Mouse (Mus musculus) layer of hippocampus, postnatal 25 days (tissue): ENCODE measurements around the gene Vmn1r123. TPM values are rescaled to one million over a fixed set of nuclear protein-coding genes. Genes with fewer than 3 reads are reported as not detected.
"Not testable (repeated sequence)": the region's sequence is repeated elsewhere in the genome, so short reads cannot be mapped to it uniquely, and the experiment has no call there.

Source experiments
- DNase-seq, 2 experiments: peaks; one replicate each; pipeline ENCODE4 v3.0.0; 2022; ENCODE audit warnings: mixed read lengths in 2 of 2, low spot score in 1 of 2; ENCODE audit errors: extremely low spot score in 1 of 2
- total RNA-seq, 2 experiments: library from RNA; stranded (reverse); gene quantifications; 2 replicates each; pipeline ENCODE4 v1.2.3; 2021

Gene Vmn1r123
- total RNA-seq, result not detected

DNA sequence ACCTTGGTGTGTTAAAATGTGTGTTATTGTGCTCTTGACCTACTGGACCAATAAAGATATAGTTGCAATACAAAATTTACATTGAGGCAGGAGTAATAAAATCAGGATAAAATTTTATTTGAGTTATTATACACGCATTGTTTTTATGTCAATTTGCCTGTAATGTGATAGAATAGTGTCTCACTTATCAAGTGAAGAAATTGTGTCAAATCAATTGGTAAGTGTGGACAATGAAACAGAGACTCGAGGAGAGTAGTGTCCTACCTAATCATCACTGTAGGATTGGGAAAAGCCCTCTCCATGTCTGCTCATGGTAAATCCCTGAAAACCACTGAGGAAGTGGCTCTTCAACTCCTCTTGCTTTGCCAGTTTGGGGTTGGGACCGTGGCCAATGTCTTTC, at the start of gene Vmn1r123:
Vmn1r123 (plus strand) TSS at position 301 of the 400 bp plus-strand sequence.
- DNase-seq, result not testable (repeated sequence)

- DNase-seq, result not testable (repeated sequence)
Measured at GRCm38 (mm10) chr7:21134028-21134427, 28.0 kb upstream of the Vmn1r123 start, which contains the start of gene Vmn1r122. Gene Vmn1r122, minus strand, starts transcription at chr7:21134128.

DNA sequence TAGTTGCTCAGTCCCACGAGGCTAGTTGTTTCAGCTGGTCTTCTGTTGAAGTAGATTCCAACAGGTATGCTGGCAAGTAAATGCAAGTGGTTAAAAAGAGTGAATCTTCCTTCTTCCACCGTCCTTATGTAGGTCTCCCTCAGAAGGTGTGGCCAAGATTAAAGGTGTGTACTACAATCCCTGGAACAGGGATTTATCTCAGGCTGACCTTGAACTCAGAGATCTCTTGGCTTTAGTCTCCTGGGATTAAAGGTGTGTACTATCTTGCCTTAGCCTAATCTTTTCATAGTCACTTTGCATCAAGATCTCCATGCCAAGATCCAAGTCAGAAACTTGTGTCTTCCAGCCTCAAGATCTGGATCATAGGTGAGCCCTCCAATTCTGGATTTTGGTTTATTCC, 28.3 kb downstream of the Vmn1r123 start, which contains the start of gene Gm5157:
Gm5157 (minus strand) TSS at position 101 of the 400 bp plus-strand sequence.
- DNase-seq, result not testable (repeated sequence)

Other genes starting within 250 kb of the Vmn1r123 start
- not detected for gene Vmn1r118, start 249.8 kb upstream of the Vmn1r123 start, total RNA-seq
- gene Vmn1r119, start 149.7 kb upstream of the Vmn1r123 start, total RNA-seq, result not detected
- not detected for gene Vmn1r120, start 108.4 kb upstream of the Vmn1r123 start, total RNA-seq
- gene Vmn1r121, start 63.7 kb upstream of the Vmn1r123 start, total RNA-seq, result not detected
- gene Vmn1r122, start 28.1 kb upstream of the Vmn1r123 start, total RNA-seq, result not detected
- not detected for gene Gm5157, start 28.2 kb downstream of the Vmn1r123 start, total RNA-seq
- gene Vmn1r124, start 98.4 kb downstream of the Vmn1r123 start, total RNA-seq, result not detected
- gene Vmn1r125, start 110.0 kb downstream of the Vmn1r123 start, total RNA-seq, result not detected
- gene Vmn1r126, start 139.3 kb downstream of the Vmn1r123 start, total RNA-seq, result not detected
- gene Vmn1r127, start 157.7 kb downstream of the Vmn1r123 start, total RNA-seq, result not detected
- gene Vmn1r128, start 187.2 kb downstream of the Vmn1r123 start, total RNA-seq, result not detected
- gene Vmn1r129, start 199.1 kb downstream of the Vmn1r123 start, total RNA-seq, result not detected